Comparison of ENCODE assay signal across 9 mouse cellular contexts in the genomic region with DNA sequence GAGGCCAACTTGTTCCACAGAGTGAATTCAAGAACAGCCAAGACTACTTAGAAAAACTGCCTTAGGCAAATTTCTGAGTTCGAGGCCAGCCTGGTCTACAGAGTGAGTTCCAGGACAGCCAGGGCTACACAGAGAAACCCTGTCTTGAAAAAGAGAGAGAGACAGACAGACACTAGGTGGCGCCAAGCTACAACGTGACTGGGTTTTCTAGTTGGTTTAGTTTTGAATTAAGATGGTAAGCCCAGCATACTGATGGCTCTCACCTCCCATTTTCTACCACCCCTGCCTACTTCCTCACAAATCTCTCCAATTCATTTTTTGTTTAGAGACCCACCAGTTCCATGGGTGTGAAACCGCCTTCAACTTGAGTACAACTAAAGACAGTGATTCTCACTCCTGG.
DNase-seq lines count a peak whose midpoint lies in the region; ATAC-seq and TF ChIP-seq lines count a peak whose summit lies in the region.
"Had no signal": no experiment of that assay in that cellular context is flagged by ENCODE, and none has a peak within 500 bp of the region (broad histone marks: within the 10 kb centered on the region; RNA-seq: fewer than 3 reads in every experiment).

No protein-coding gene starts in this region.

- intact Hi-C loops in heart, postnatal 36 days (cut with DNase I): loop anchor here (1.0 to 5.0 kb wide), 3 partner anchors 160 to 284 kb away; no protein-coding TSS in a partner anchor

- no peak overlapping the region for H3K4me3 ChIP-seq in midbrain, embryonic 10.5 days
- no peak overlapping the region for H3K4me3 ChIP-seq in midbrain, embryonic 13.5 days (replicated peaks)
- H3K4me3 ChIP-seq in forebrain, embryonic 10.5 days: no peak overlapping the region
- H3K4me3 ChIP-seq: embryonic facial prominence, embryonic 15.5 days had no signal

- no peaks in the 10 kb centered on the region for H3K4me1 ChIP-seq in midbrain, embryonic 10.5 days
- H3K4me1 ChIP-seq in midbrain, embryonic 13.5 days (replicated peaks): 0 out of 2 replicates have a peak, but pooled peaks cover 5% of the 10 kb centered on the region
- peaks cover 3% of the 10 kb centered on the region; the same call in 1 of the 2 replicates for H3K4me1 ChIP-seq in forebrain, embryonic 10.5 days
- H3K4me1 ChIP-seq: embryonic facial prominence, embryonic 15.5 days had no signal

- H3K4me2 ChIP-seq in midbrain, embryonic 13.5 days (replicated peaks): no peak overlapping the region
- H3K4me2 ChIP-seq: embryonic facial prominence, embryonic 15.5 days had no signal

- DNase-seq in midbrain, embryonic 10.5 days (ENCODE audit: low spot score): peak; percentile 63
- DNase-seq in brain, embryonic 14.5 days (ENCODE audit: low read depth): peak; percentile 84
- DNase-seq in forebrain, embryonic 10.5 days (ENCODE audit: extremely low spot score, low spot score): peak; percentile 56
- peak; percentile 78 to 85 for DNase-seq in heart, postnatal 36 days
- peak; percentile 61 for DNase-seq in left cerebral cortex, adult 11 months (ENCODE audit: low spot score)
- DNase-seq in mesoderm, embryonic 11.5 days (ENCODE audit: low read depth, low spot score): peak; percentile 63
- DNase-seq in spleen, postnatal 10 days (ENCODE audit: low spot score in 2 of 2): peak; percentile 60 to 86

- 0 out of 2 replicates have a peak overlapping the region, but pooled peaks have one; percentile 33 for H3K27ac ChIP-seq in midbrain, embryonic 10.5 days (replicated peaks)
- no peak overlapping the region for H3K27ac ChIP-seq in midbrain, embryonic 13.5 days
- H3K27ac ChIP-seq in forebrain, embryonic 10.5 days: no peak overlapping the region
- H3K27ac ChIP-seq: embryonic facial prominence, embryonic 15.5 days had no signal

- no peak overlapping the region for H3K9ac ChIP-seq in midbrain, embryonic 13.5 days (replicated peaks)
- H3K9ac ChIP-seq: embryonic facial prominence, embryonic 15.5 days had no signal

- WGBS in midbrain, embryonic 10.5 days: 32% methylated on average over 4 of the region's 4 CpGs
- WGBS in midbrain, embryonic 13.5 days: 39% methylated on average over 4 of the region's 4 CpGs
- 35% methylated on average over 4 of the region's 4 CpGs for WGBS in forebrain, embryonic 10.5 days

- H3K9me3 ChIP-seq in midbrain, embryonic 10.5 days (replicated peaks): no peaks in the 10 kb centered on the region
- no peaks in the 10 kb centered on the region for H3K9me3 ChIP-seq in midbrain, embryonic 13.5 days
- H3K9me3 ChIP-seq in forebrain, embryonic 10.5 days: no peaks in the 10 kb centered on the region
- H3K9me3 ChIP-seq: embryonic facial prominence, embryonic 15.5 days had no signal

- peaks cover 9% of the 10 kb centered on the region; the same call in 1 of the 2 replicates for H3K36me3 ChIP-seq in midbrain, embryonic 10.5 days
- H3K36me3 ChIP-seq in midbrain, embryonic 13.5 days: no peaks in the 10 kb centered on the region
- H3K36me3 ChIP-seq in forebrain, embryonic 10.5 days (replicated peaks): 0 out of 2 replicates have a peak, but pooled peaks cover 8% of the 10 kb centered on the region

- ATAC-seq in midbrain, embryonic 13.5 days: no peak

- no peaks in the 10 kb centered on the region for H3K27me3 ChIP-seq in midbrain, embryonic 10.5 days (ENCODE audit: low read depth, poor library complexity, severe bottlenecking)
- no peaks in the 10 kb centered on the region for H3K27me3 ChIP-seq in midbrain, embryonic 13.5 days
- no peaks in the 10 kb centered on the region for H3K27me3 ChIP-seq in forebrain, embryonic 10.5 days (ENCODE audit: poor library complexity, severe bottlenecking)
- H3K27me3 ChIP-seq: embryonic facial prominence, embryonic 15.5 days had no signal

- peak; percentile 60; the same call in 1 of the 2 replicates for TF ChIP-seq CTCF in brain, embryonic 14.5 days (IDR thresholded peaks at IDR 0.05; ENCODE audit: borderline replicate concordance, extremely low read depth, insufficient read depth, insufficient read length)

- TF ChIP-seq POLR2A in brain, embryonic 14.5 days (IDR thresholded peaks at IDR 0.05; ENCODE audit: borderline replicate concordance, extremely low read depth, insufficient read depth, insufficient read length, poor library complexity, severe bottlenecking): no peak
